Mouse (Mus musculus): Measurements from ENCODE around the gene Npnt. TPM values are rescaled to one million over a fixed set of nuclear protein-coding genes. Genes with fewer than 3 reads are reported as not detected.

Npnt gene
- polyA plus RNA-seq, 1 experiment from 2014 or later, result 27.8 TPM

- 96% methylated on average over 5 of the region's 5 CpGs for WGBS
- Histone ChIP-seq H3K4me2 (no peak overlapping the region), H3K4me1 (replicated peaks) (no peaks in the 10 kb centered on the region), H3K27ac (no peak overlapping the region), H3K9ac (no peak overlapping the region), H3K36me3 (no peaks in the 10 kb centered on the region), H3K4me3 (no peak overlapping the region), H3K9me3 (no peaks in the 10 kb centered on the region), H3K27me3 (no peaks in the 10 kb centered on the region)
- no peak for ATAC-seq (ENCODE audit: low FRiP score)
These were observed 47.2 kb downstream of the Npnt start for GRCm38 (mm10) chr3:132902921-132903320.

GRCm38 (mm10) chr3:132902206-132902605, 47.9 kb downstream of the Npnt start:
- no peaks in the 10 kb centered on the region for H3K36me3 ChIP-seq
- 79% methylated on average over 6 of the region's 6 CpGs for WGBS
- H3K27me3 ChIP-seq, result no peaks in the 10 kb centered on the region
- no peak for ATAC-seq (ENCODE audit: low FRiP score)
- no peaks in the 10 kb centered on the region for H3K4me1 ChIP-seq (replicated peaks)
- H3K9ac ChIP-seq, result no peak overlapping the region
- H3K4me2 ChIP-seq, result no peak overlapping the region
- H3K4me3 ChIP-seq, result no peak overlapping the region
- no peaks in the 10 kb centered on the region for H3K9me3 ChIP-seq
- H3K27ac ChIP-seq, result no peak overlapping the region

GRCm38 (mm10) chr3:132897891-132898290, 52.2 kb downstream of the Npnt start:
- Histone ChIP-seq H3K27me3 (no peaks in the 10 kb centered on the region), H3K4me3 (no peak overlapping the region), H3K4me2 (no peak overlapping the region), H3K36me3 (no peaks in the 10 kb centered on the region), H3K9ac (no peak overlapping the region), H3K4me1 (replicated peaks) (no peaks in the 10 kb centered on the region), H3K27ac (no peak overlapping the region), H3K9me3 (no peaks in the 10 kb centered on the region)
- 81% methylated on average over 4 of the region's 4 CpGs for WGBS
- ATAC-seq (ENCODE audit: low FRiP score), result no peak

GRCm38 (mm10) chr3:132897390-132897789, 52.7 kb downstream of the Npnt start:
- no peak overlapping the region for H3K4me3 ChIP-seq
- H3K4me1 ChIP-seq (replicated peaks), result no peaks in the 10 kb centered on the region
- H3K27ac ChIP-seq, result no peak overlapping the region
- 0 out of 2 replicates have a peak, but pooled peaks have one; percentile 32 for ATAC-seq (ENCODE audit: low FRiP score)
- no peaks in the 10 kb centered on the region for H3K36me3 ChIP-seq
- no peak overlapping the region for H3K4me2 ChIP-seq
- H3K27me3 ChIP-seq, result no peaks in the 10 kb centered on the region
- H3K9ac ChIP-seq, result no peak overlapping the region
- WGBS, result 87% methylated on average over 5 of the region's 5 CpGs
- H3K9me3 ChIP-seq, result no peaks in the 10 kb centered on the region

- H3K9ac ChIP-seq, result no peak overlapping the region
- H3K36me3 ChIP-seq, result no peaks in the 10 kb centered on the region
- H3K4me3 ChIP-seq, result no peak overlapping the region
- no peak overlapping the region for H3K4me2 ChIP-seq
- no peaks in the 10 kb centered on the region for H3K27me3 ChIP-seq
- no peaks in the 10 kb centered on the region for H3K4me1 ChIP-seq (replicated peaks)
- no peak for ATAC-seq (ENCODE audit: low FRiP score)
- WGBS, result 87% methylated on average over 7 of the region's 7 CpGs
- no peak overlapping the region for H3K27ac ChIP-seq
- H3K9me3 ChIP-seq, result no peaks in the 10 kb centered on the region
These were observed 56.0 kb downstream of the Npnt start for GRCm38 (mm10) chr3:132894086-132894485.

GRCm38 (mm10) chr3:132893676-132894075, 56.4 kb downstream of the Npnt start:
- no peak overlapping the region for H3K9ac ChIP-seq
- WGBS, result 90% methylated on average over 3 of the region's 3 CpGs
- no peaks in the 10 kb centered on the region for H3K36me3 ChIP-seq
- H3K4me3 ChIP-seq, result no peak overlapping the region
- H3K4me2 ChIP-seq, result no peak overlapping the region
- no peaks in the 10 kb centered on the region for H3K9me3 ChIP-seq
- H3K27ac ChIP-seq, result no peak overlapping the region
- H3K27me3 ChIP-seq, result no peaks in the 10 kb centered on the region
- ATAC-seq (ENCODE audit: low FRiP score), result no peak
- H3K4me1 ChIP-seq (replicated peaks), result no peaks in the 10 kb centered on the region

- H3K4me1 ChIP-seq (replicated peaks), result no peaks in the 10 kb centered on the region
- H3K36me3 ChIP-seq, result no peaks in the 10 kb centered on the region
- no peak overlapping the region for H3K27ac ChIP-seq
- ATAC-seq (ENCODE audit: low FRiP score), result no peak
- no peak overlapping the region for H3K4me3 ChIP-seq
- no peaks in the 10 kb centered on the region for H3K27me3 ChIP-seq
- H3K4me2 ChIP-seq, result no peak overlapping the region
- H3K9me3 ChIP-seq, result no peaks in the 10 kb centered on the region
- 90% methylated on average over 7 of the region's 7 CpGs for WGBS
- H3K9ac ChIP-seq, result no peak overlapping the region
These were observed 57.0 kb downstream of the Npnt start for GRCm38 (mm10) chr3:132893044-132893443.

- Histone ChIP-seq H3K36me3 (no peaks in the 10 kb centered on the region), H3K4me1 (replicated peaks) (no peaks in the 10 kb centered on the region), H3K27ac (no peak overlapping the region), H3K4me3 (no peak overlapping the region), H3K4me2 (no peak overlapping the region), H3K9ac (no peak overlapping the region), H3K9me3 (no peaks in the 10 kb centered on the region), H3K27me3 (no peaks in the 10 kb centered on the region)
- no peak for ATAC-seq (ENCODE audit: low FRiP score)
- WGBS, result 95% methylated on average over 7 of the region's 7 CpGs
These were observed 57.6 kb downstream of the Npnt start for GRCm38 (mm10) chr3:132892481-132892880.

- H3K4me2 ChIP-seq, result no peak overlapping the region
- no peak for ATAC-seq (ENCODE audit: low FRiP score)
- no peaks in the 10 kb centered on the region for H3K27me3 ChIP-seq
- H3K4me1 ChIP-seq (replicated peaks), result no peaks in the 10 kb centered on the region
- H3K9ac ChIP-seq, result no peak overlapping the region
- no peaks in the 10 kb centered on the region for H3K36me3 ChIP-seq
- no peak overlapping the region for H3K27ac ChIP-seq
- 96% methylated on average over 16 of the region's 16 CpGs for WGBS
- H3K9me3 ChIP-seq, result no peaks in the 10 kb centered on the region
- H3K4me3 ChIP-seq, result no peak overlapping the region
These were observed 62.8 kb downstream of the Npnt start for GRCm38 (mm10) chr3:132887074-132887848.

- Histone ChIP-seq H3K4me2 (no peak overlapping the region), H3K9me3 (no peaks in the 10 kb centered on the region), H3K36me3 (no peaks in the 10 kb centered on the region), H3K27ac (no peak overlapping the region), H3K9ac (no peak overlapping the region), H3K4me1 (replicated peaks) (no peaks in the 10 kb centered on the region), H3K27me3 (no peaks in the 10 kb centered on the region), H3K4me3 (no peak overlapping the region)
- WGBS, result 92% methylated on average over 6 of the region's 6 CpGs
- no peak for ATAC-seq (ENCODE audit: low FRiP score)
These were observed 63.6 kb downstream of the Npnt start for GRCm38 (mm10) chr3:132886419-132887050.

GRCm38 (mm10) chr3:132884459-132884858, 65.6 kb downstream of the Npnt start:
- Histone ChIP-seq H3K27ac (no peak overlapping the region), H3K4me1 (replicated peaks) (peaks cover 6% of the 10 kb centered on the region), H3K4me3 (no peak overlapping the region), H3K9me3 (no peaks in the 10 kb centered on the region), H3K36me3 (no peaks in the 10 kb centered on the region), H3K27me3 (no peaks in the 10 kb centered on the region), H3K4me2 (no peak overlapping the region), H3K9ac (no peak overlapping the region)
- WGBS, result 85% methylated on average over 10 of the region's 10 CpGs
- no peak for ATAC-seq (ENCODE audit: low FRiP score)

GRCm38 (mm10) chr3:132883256-132883655, 66.8 kb downstream of the Npnt start:
- H3K9ac ChIP-seq, result no peak overlapping the region
- no peak for ATAC-seq (ENCODE audit: low FRiP score)
- no peaks in the 10 kb centered on the region for H3K36me3 ChIP-seq
- 87% methylated on average over 9 of the region's 9 CpGs for WGBS
- no peak overlapping the region for H3K4me2 ChIP-seq
- H3K4me3 ChIP-seq, result no peak overlapping the region
- no peaks in the 10 kb centered on the region for H3K27me3 ChIP-seq
- no peaks in the 10 kb centered on the region for H3K9me3 ChIP-seq
- H3K4me1 ChIP-seq (replicated peaks), result peaks cover 6% of the 10 kb centered on the region
- no peak overlapping the region for H3K27ac ChIP-seq

- Histone ChIP-seq H3K36me3 (no peaks in the 10 kb centered on the region), H3K27me3 (no peaks in the 10 kb centered on the region), H3K4me3 (no peak overlapping the region), H3K9me3 (no peaks in the 10 kb centered on the region), H3K4me1 (replicated peaks) (peaks cover 12% of the 10 kb centered on the region), H3K27ac (no peak overlapping the region), H3K9ac (no peak overlapping the region), H3K4me2 (no peak overlapping the region)
- ATAC-seq (ENCODE audit: low FRiP score), result 0 out of 2 replicates have a peak, but pooled peaks have one; percentile 36
- WGBS, result 55% methylated on average over 9 of the region's 9 CpGs
These were observed 69.3 kb downstream of the Npnt start for GRCm38 (mm10) chr3:132880826-132881225.
